Mouse (Mus musculus) megakaryocyte, adult 5-6 weeks (primary cell): ENCODE measurements around the gene Metap1. TPM values are rescaled to one million over a fixed set of nuclear protein-coding genes. Genes with fewer than 3 reads are reported as not detected.
"Not testable (repeated sequence)": the region's sequence is repeated elsewhere in the genome, so short reads cannot be mapped to it uniquely, and the experiment has no call there.

Experiments
- ATAC-seq: 2 replicates; pipeline ENCODE4 v1.8.0; 2016; ENCODE audit warnings: mild to moderate bottlenecking, inconsistent platforms; ENCODE audit not compliant: poor library complexity, severe bottlenecking
- total RNA-seq, 2 experiments: library from RNA; stranded (forward) in 1 of 2; stranded (reverse) in 1 of 2; fragments of 153-499, 151-499 nt in 1 of 2; fragments of 221-1000, 200-1000 nt in 1 of 2; gene quantifications; 2 replicates each; pipeline versions ENCODE4 v1.2.3 to v1.2.4; 2015 to 2017

The Metap1 gene
- total RNA-seq, 2 experiments from 2014 or later = 24.0 to 28.5 TPM

GRCm38 (mm10) chr3:138503754-138504153 lies 14.4 kb upstream of the Metap1 start:
- ATAC-seq = no peak

DNA sequence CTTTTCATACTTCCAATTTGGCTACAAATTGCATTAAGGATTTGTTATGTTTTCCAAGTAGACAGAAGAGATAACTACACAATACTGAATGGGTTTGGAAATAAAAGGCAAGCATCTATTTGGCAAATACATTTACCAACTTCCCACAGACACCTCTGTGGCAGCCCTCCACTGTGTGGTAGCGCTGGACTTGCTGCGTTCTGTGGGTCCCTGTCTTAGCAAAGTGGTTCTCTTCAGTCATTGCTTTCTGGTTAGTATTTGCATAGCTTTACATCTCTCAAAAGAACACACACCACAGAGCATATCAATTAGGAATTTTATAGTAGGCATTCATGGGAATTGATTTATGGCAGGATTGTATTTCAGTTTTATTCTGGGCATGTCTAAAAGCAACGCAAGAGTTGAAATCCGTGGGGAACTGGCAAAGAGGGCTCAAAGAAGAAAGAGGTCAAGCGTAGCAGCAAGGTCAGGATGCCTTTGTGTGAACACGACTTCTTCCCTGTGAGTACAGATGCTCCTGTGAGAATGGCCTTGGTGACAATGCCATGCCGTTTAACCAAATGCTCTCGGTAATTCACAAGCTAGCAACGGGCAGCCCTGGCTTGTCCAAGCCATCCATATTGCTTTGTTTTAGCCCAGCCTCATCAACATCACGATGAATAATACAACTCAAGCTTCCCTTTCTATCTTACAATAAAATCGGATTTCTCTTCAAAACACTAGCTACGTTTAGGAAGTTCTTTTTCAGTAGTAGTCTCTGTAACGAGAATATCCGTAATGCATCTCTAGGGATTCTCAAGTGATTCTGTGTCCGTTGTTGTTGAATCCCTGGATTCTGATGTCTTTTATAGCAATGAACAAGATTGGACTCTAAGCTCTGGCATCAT lies 10.8 kb upstream of the Metap1 start:
- no peak for ATAC-seq

DNA sequence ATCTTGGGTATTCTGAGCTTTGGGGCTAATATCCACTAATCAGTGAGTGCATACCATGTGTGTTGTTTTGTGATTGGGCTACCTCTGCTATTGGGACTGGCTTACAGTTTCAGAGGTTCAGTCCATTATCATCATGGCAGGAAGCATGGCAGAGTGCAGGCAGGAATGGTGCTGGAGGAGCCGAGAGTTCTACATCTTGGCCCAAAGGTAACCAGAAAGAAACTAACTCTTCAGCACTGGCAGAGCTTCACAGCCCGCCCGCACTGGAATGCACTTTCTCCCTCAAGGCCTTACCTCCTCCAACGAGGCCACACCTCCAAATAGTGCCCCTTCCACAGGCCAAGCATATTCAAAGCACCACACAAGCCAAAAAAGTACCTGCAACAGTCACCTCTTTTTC lies 9.4 kb upstream of the Metap1 start:
- ATAC-seq = no peak

DNA sequence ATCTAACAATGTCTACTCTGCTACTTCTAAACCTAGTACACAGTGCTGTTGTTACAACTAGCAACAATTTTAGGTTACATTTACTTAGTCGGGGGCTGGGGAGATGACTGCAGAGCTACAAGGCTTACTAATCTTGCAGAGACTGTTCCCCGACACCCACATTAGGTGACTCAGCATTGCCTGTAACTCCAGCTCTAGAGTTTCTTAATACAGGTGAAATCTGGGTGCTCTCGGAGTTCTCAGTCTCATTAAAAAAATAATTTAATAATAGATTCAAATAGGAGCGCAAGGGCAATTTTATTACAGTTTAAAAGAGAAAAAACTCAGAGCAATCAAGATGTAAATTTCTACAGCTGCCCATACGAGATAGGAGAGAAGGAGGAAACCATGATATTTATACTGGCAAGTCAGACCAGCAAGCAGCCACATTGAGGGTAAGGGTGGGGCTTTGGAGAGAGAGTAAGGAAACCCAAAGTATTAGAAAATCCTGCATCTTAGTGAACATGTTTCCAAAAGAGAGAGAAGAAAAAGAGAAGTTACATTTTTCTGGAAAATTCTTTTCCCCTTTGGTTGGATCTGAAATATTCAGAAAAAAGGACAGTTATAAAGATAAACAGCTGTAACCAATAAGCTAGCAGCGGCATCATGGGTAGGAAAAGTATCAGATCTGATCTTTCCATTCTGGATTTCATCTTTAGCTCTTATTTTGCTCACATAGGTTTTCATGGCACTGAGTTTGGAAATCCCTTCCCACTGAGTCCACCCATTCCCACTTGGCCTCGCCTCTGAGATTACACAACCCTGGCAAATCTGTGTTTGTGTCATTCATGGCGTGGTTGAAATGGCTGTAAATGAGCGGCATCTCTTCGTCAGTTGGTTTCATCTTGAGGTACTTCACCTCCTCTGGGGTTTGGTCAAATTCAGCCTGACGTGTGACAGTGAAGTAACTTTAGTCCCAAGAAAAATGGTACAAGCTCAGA lies 6.1 kb upstream of the Metap1 start:
- ATAC-seq = 0 out of 2 replicates have a peak, but pooled peaks have one; percentile 41

DNA sequence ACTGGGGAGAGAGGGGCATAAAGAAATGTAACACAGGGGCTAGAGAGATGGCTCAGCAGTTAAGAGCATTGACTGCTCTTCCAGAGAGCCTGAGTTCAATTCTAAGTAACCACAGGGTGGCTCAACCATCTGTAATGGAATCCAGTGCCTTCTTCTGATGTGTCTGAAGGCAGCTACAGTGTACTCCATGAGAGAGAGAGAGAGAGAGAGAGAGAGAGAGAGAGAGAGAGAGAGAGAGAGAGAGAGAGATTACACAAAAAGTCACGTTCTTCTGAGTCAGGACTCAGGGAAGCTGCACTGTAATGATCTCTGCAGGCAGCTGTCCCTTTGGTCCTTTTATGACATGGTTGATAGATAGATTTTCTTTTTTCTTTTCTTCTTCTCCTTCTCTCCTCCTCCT lies 5.2 kb upstream of the Metap1 start:
- no peak for ATAC-seq

- ATAC-seq = 0 out of 2 replicates have a peak, but pooled peaks have one; percentile 4
Observed at GRCm38 (mm10) chr3:138493668-138494067, 4.4 kb upstream of the Metap1 start.

GRCm38 (mm10) chr3:138490034-138490337 lies 671 bp upstream of the Metap1 start:
- ATAC-seq = no peak

- peak; percentile 11 for ATAC-seq
Observed at GRCm38 (mm10) chr3:138488584-138489326, 560 bp downstream of the Metap1 start.

GRCm38 (mm10) chr3:138483240-138483639 lies 6.1 kb downstream of the Metap1 start:
- no peak for ATAC-seq

GRCm38 (mm10) chr3:138481526-138482284 lies 7.6 kb downstream of the Metap1 start:
- ATAC-seq = peak; percentile 80

DNA sequence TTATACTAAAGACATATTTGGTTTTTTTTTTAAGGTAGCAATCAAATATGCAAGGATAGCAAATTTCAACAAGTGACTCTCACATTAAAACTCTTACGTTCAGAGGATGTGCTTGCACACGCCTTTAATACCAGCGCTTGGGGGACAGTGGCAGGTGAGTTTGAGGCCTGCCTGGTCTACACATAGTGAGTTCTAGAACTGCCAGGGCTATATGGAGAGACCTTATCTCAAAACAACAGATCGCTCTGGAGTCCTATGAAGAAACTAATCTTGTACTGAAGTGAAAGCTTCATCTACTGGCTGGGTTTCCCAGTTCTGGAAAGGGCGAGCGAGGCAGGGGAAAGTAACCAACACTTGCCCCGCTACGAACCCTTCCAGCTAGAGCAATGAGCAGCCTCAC lies 9.8 kb downstream of the Metap1 start:
- ATAC-seq = no peak

GRCm38 (mm10) chr3:138471066-138471465 lies 18.2 kb downstream of the Metap1 start:
- ATAC-seq = no peak

DNA sequence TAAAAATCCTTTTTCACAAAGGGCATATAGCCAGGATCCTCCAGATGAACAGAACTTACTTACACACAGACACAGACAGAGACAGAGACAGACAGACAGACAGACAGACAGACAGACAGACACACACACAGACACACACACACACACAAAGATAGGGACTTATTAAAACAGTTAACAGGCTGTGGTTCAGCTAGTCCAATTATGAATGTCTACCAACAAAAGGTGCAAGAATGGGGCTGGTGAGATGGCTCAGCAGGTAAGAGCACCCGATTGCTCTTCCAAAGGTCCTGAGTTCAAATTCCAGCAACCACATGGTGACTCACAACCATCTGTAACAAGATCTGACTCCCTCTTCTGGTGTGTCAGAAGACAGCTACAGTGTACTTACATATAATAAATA lies 22.7 kb downstream of the Metap1 start:
- ATAC-seq = not testable (repeated sequence)

DNA sequence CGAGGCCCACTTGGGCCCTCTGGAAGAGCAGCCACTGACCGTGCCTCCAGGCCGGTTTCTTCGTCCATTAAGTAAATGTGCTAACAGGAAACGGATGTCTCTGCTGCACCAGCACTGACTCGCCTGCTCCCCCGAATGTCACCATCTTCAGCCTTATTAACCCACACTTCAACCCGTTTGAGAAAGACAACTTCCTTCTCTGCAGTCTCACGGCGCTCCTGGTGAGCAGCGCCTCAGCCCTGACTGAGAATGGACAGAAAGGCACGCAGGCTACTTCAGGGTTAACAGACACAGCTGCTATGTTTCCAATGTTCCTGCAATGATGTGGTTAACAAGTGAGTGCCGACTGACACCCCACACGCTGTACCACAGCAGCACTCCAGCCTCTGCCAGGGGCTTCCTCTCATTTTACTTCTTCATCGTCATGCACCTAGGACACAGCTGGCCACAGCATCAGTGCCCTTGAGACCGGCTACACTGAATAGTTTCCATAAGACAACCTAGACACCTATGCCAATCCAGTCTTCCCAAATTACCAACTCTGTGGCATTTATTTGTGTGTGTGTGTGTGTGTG lies 24.7 kb downstream of the Metap1 start:
- ATAC-seq = peak; percentile 88

DNA sequence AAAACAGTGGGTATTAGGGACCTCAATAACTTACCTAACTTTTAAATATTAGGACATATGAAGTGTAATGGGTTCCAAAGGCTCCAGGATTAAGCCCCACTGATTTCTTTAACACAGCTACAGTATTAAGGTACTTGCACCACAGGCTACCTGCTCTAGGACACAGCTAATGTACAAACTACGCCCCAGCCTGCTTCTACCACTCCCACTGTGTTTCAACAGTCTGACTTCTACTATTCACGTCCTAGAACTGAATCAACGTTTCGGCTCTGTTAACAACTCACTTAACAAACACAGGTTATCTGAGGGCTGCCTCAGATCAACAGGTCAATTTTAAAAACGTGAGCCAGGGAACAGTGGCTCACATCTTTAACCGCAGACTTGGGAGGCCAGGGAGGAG lies 25.5 kb downstream of the Metap1 start:
- ATAC-seq = no peak

DNA sequence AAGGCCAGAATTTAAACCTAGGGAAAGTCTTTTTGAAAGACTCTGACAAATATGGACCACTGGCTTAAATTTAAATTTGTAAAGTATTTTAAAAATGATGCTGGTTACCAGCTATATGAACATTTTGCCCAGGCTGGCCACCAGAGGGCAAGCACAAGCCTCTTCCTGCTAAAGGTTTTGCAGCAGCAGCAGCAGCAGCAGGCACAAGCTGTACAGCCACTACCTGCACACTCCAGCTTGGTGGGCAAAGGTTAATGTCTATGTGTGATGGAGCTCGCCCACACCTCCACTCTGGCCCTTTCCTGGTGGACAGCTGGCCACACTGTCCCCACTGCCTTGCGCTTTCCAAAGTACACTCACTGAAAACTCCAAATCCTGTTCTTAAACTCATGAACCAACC lies 26.2 kb downstream of the Metap1 start:
- peak; percentile 67 for ATAC-seq

GRCm38 (mm10) chr3:138461832-138462231 lies 27.5 kb downstream of the Metap1 start:
- ATAC-seq = no peak

GRCm38 (mm10) chr3:138460260-138460659 lies 29.1 kb downstream of the Metap1 start:
- ATAC-seq = no peak

DNA sequence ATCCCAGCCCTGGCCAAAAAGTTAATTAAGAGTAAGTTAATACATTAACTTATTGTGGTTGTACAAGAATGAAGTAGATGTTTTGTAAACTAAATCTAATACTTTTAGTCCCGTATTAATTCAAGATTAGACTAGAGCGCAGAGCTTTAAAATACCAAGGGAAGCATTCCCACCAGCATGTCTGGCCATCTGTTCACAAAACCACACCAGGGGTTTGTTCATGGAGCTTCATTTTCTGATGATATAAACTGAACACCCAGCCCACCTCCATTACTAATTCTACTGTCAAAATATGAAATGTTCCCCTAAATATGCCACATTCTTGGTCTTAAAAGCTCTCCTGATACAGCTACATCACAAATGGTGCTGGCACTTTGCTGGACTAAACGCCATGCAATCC lies 30.9 kb downstream of the Metap1 start:
- ATAC-seq = no peak
